Mouse (Mus musculus) myocyte (in vitro differentiated cells): ENCODE data around the gene Ccr9. TPM values are rescaled to one million over a fixed set of nuclear protein-coding genes. Genes with fewer than 3 reads are reported as not detected.
"Not testable (repeated sequence)": the region's sequence is repeated elsewhere in the genome, so short reads cannot be mapped to it uniquely, and the experiment has no call there.

Source experiments
- H3K27me3 ChIP-seq: one replicate; pipeline ENCODE4 v1.6.1; 2011; ENCODE audit not compliant: control insufficient read depth, insufficient read depth, insufficient read length
- H3K36me3 ChIP-seq: one replicate; pipeline ENCODE4 v1.6.1; 2011; ENCODE audit not compliant: control insufficient read depth, insufficient read depth
- H3K4me2 ChIP-seq: one replicate; pipeline ENCODE4 v1.6.1; 2011; ENCODE audit warnings: low read depth, control low read depth
- H3K4me3 ChIP-seq: one replicate; pipeline ENCODE4 v1.5.1; 2011; ENCODE audit warnings: mild to moderate bottlenecking, control low read depth, moderate library complexity
- H3K79me2 ChIP-seq: one replicate; pipeline ENCODE4 v1.6.1; 2011; ENCODE audit not compliant: control insufficient read depth, insufficient read depth
- H3ac ChIP-seq: one replicate; pipeline ENCODE4 v1.6.1; 2011; ENCODE audit not compliant: control insufficient read depth, insufficient read length
- CEBPB ChIP-seq: IDR thresholded peaks from 2 replicates; pipeline ENCODE4 v1.6.1; 2011; ENCODE audit warnings: mild to moderate bottlenecking, moderate library complexity; ENCODE audit not compliant: poor library complexity, insufficient read depth, severe bottlenecking
- E2F4 ChIP-seq: IDR thresholded peaks from one replicate; pipeline ENCODE4 v1.6.1; 2011; ENCODE audit warnings: mild to moderate bottlenecking, control low read depth, moderate library complexity; ENCODE audit not compliant: insufficient read depth
- MAX ChIP-seq: IDR thresholded peaks from one replicate; pipeline ENCODE4 v1.6.1; 2011; ENCODE audit warnings: low read depth, mild to moderate bottlenecking, control low read depth
- MYOD1 ChIP-seq, 3 experiments: IDR thresholded peaks; one replicate each; pipeline ENCODE4 v1.6.1; 2011; ENCODE audit warnings: control low read depth in 2 of 3, low read depth in 2 of 3, mild to moderate bottlenecking in 2 of 3, moderate library complexity in 1 of 3; ENCODE audit not compliant: insufficient read length in 2 of 3, control insufficient read depth in 1 of 3
- MYOG ChIP-seq, 3 experiments: IDR thresholded peaks; one replicate each; pipeline ENCODE4 v1.6.1; 2011; ENCODE audit warnings: control low read depth in 2 of 3, low read depth in 2 of 3, mild to moderate bottlenecking in 2 of 3; ENCODE audit not compliant: insufficient read length in 2 of 3, control insufficient read depth in 1 of 3, insufficient read depth in 1 of 3
- POLR2A ChIP-seq: IDR thresholded peaks from one replicate; pipeline ENCODE4 v1.6.1; 2011; ENCODE audit warnings: low read depth, mild to moderate bottlenecking, control low read depth, moderate library complexity; ENCODE audit not compliant: insufficient read length
- POLR2AphosphoS2 ChIP-seq: IDR thresholded peaks from one replicate; pipeline ENCODE4 v1.6.1; 2011; ENCODE audit warnings: low read depth, control low read depth; ENCODE audit not compliant: insufficient read length
- REST ChIP-seq: IDR thresholded peaks from one replicate; pipeline ENCODE4 v1.6.1; 2011; ENCODE audit warnings: mild to moderate bottlenecking, control low read depth, moderate library complexity; ENCODE audit not compliant: insufficient read depth, insufficient read length
- SRF ChIP-seq: IDR thresholded peaks from one replicate; pipeline ENCODE4 v1.6.1; 2011; ENCODE audit warnings: low read depth; ENCODE audit not compliant: control insufficient read depth, insufficient read length
- TCF12 ChIP-seq: IDR thresholded peaks from one replicate; pipeline ENCODE4 v1.6.1; 2011; ENCODE audit warnings: mild to moderate bottlenecking, control low read depth; ENCODE audit not compliant: poor library complexity, insufficient read depth, severe bottlenecking
- TCF3 ChIP-seq: IDR thresholded peaks from one replicate; pipeline ENCODE4 v1.6.1; 2011; ENCODE audit warnings: low read depth, control low read depth; ENCODE audit not compliant: insufficient read length
- USF1 ChIP-seq: IDR thresholded peaks from one replicate; pipeline ENCODE4 v1.6.1; 2011; ENCODE audit warnings: low read depth, mild to moderate bottlenecking, control low read depth, moderate library complexity
- polyA plus RNA-seq: library from polyadenylated mRNA; unstranded; fragments of >200 nt; fragmentation: generic; extraction: Trizol; gene quantifications from one replicate; pipeline ENCODE4 v1.2.1, GENCODE M21; 2012; ENCODE audit warnings: missing spikeins

The Ccr9 gene
- polyA plus RNA-seq, 1 experiment: 0.06 TPM

DNA sequence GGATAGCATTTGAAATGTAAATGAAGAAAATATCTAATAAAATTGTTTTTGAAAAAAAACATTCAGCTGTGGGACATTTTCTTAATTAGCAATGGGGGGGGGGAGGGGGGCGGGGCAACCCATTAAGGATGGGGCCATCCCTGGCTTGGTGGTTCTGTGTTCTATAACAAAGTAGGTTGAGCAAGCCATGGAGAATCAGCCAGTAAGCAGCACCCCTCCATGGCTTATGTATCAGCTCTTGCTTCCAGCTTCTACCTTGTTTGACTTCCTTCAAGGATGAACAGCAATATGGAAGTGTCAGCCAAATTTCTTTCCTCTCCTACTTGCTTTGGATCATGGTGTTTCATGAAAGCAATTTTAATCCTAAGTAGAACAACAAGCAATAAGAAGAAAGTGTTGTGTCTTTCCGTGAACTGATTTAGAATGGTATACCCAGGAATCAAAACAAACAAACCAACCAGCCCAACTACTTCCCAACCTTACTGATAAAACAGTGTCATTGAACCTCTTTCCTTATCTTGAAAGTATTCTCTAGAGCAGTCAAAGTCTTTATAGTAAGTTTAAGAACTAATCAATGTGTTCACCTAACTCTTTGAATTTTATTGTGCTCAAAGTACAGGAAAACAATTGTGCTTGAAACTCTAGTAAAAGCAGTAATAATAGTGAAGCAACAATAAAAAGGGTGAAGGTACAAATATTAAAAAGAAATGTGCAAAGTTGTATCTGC lies 28.3 kb upstream of the Ccr9 start:
- Histone ChIP-seq H3K4me2 (no peak overlapping the region), H3K27me3 (peaks cover 5% of the 10 kb centered on the region), H3K36me3 (no peaks in the 10 kb centered on the region), H3K4me3 (no peak overlapping the region), H3K79me2 (no peaks in the 10 kb centered on the region), H3ac (no peak overlapping the region)
- no peak for TF ChIP-seq TCF12
- no peak for TF ChIP-seq MYOD1 (IDR thresholded peaks at IDR 0.05; ENCODE audit: control insufficient read depth in 1 of 3, insufficient read length in 2 of 3, low read depth in 2 of 3)
- no peak for TF ChIP-seq POLR2A
- no peak for TF ChIP-seq USF1
- no peak for TF ChIP-seq REST
- TF ChIP-seq CEBPB: no peak
- TF ChIP-seq MYOG (IDR thresholded peaks at IDR 0.05; ENCODE audit: control insufficient read depth in 1 of 3, insufficient read depth in 1 of 3, insufficient read length in 2 of 3, low read depth in 2 of 3): no peak
- no peak for TF ChIP-seq E2F4
- TF ChIP-seq POLR2AphosphoS2: no peak
- TF ChIP-seq SRF: no peak
- no peak for TF ChIP-seq MAX
- TF ChIP-seq TCF3: no peak

DNA sequence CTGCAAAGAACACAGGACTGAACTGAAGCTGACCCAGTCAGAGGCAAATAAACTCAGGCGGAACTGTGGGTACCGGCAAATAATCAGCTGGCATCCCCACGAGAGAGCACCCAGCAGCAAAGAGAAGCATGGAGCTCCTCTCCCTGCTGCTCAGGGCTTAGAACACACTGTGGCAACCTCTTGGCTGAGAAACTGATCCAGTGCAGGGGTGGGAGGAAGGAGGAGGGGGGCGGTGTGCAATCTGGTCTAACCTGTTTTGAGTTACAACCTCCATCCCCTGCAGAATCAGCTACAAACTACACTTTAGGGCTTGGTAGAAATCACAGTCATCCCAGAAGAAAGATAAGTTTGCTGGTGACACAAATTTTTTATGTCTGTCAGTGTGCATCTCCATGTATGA lies 26.9 kb upstream of the Ccr9 start:
- H3K4me2 ChIP-seq: no peak overlapping the region
- H3K4me3 ChIP-seq: no peak overlapping the region
- H3ac ChIP-seq: no peak overlapping the region
- TF ChIP-seq POLR2AphosphoS2 (no peak), MYOD1 (IDR thresholded peaks at IDR 0.05; ENCODE audit: control insufficient read depth in 1 of 3, insufficient read length in 2 of 3, low read depth in 2 of 3) (no peak), MAX (no peak), E2F4 (no peak), TCF12 (no peak), POLR2A (no peak), MYOG (IDR thresholded peaks at IDR 0.05; ENCODE audit: control insufficient read depth in 1 of 3, insufficient read depth in 1 of 3, insufficient read length in 2 of 3, low read depth in 2 of 3) (no peak), CEBPB (no peak)
- H3K79me2 ChIP-seq: no peaks in the 10 kb centered on the region
- H3K27me3 ChIP-seq: peaks cover 5% of the 10 kb centered on the region
- H3K36me3 ChIP-seq: no peaks in the 10 kb centered on the region

DNA sequence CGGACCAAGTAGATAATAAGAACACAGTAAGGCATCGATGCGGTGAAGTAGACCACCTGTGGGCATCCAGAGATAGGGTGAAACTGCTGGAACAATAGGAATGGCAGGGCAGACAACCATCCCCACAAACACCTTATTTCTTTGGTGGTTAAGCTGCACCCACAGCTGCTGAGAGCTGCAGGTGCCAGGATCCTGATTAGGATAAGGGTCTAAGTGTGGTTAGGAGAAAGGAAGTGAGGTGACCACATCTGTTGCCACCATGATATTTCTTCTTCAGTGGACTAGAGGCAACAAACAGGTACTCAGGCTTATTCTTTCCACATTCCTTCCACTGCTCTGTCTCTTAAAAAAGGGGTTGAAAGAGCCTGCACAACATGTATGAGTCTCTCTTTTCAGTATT lies 20.8 kb upstream of the Ccr9 start:
- no peak for TF ChIP-seq MAX
- TF ChIP-seq MYOG (IDR thresholded peaks at IDR 0.05; ENCODE audit: control insufficient read depth in 1 of 3, insufficient read depth in 1 of 3, insufficient read length in 2 of 3, low read depth in 2 of 3): no peak
- no peak for TF ChIP-seq POLR2A
- TF ChIP-seq CEBPB: no peak
- no peak for TF ChIP-seq REST
- TF ChIP-seq TCF12: no peak
- no peak for TF ChIP-seq MYOD1 (IDR thresholded peaks at IDR 0.05; ENCODE audit: control insufficient read depth in 1 of 3, insufficient read length in 2 of 3, low read depth in 2 of 3)
- no peak for TF ChIP-seq E2F4
- TF ChIP-seq POLR2AphosphoS2: no peak
- no peak for TF ChIP-seq TCF3
- no peak for TF ChIP-seq SRF
- TF ChIP-seq USF1: no peak
- H3K27me3 ChIP-seq: no peaks in the 10 kb centered on the region
- H3K4me2 ChIP-seq: no peak overlapping the region

DNA sequence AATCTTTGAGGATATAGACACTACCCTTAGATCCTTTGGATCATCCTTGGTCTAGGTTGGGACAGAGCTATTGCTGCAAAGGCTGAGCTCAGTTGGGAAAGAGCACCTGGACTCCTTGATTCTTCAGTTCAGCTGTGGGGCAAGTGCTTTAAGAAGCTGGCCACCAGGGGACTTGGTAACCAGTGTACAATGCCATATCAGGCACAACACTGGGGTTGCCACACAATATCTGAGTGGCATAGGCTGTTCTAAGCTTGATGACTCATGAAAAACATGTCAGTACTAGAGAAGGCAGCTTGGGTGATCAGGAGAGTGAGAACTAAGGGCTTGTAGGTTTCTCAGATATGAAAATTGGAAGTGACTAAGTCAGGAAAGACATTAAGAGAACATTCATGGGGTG lies 19.3 kb upstream of the Ccr9 start:
- Histone ChIP-seq H3K4me2 (no peak overlapping the region), H3K27me3 (no peaks in the 10 kb centered on the region), H3K79me2 (no peaks in the 10 kb centered on the region), H3K36me3 (no peaks in the 10 kb centered on the region), H3K4me3 (no peak overlapping the region), H3ac (no peak overlapping the region)
- TF ChIP-seq POLR2AphosphoS2 (no peak), REST (no peak), TCF12 (no peak), USF1 (no peak)

More for the DNA sequence above, 20.8 kb upstream of the Ccr9 start:
- H3K79me2 ChIP-seq: no peaks in the 10 kb centered on the region
- H3K36me3 ChIP-seq: no peaks in the 10 kb centered on the region
- no peak overlapping the region for H3K4me3 ChIP-seq
- H3ac ChIP-seq: no peak overlapping the region

DNA sequence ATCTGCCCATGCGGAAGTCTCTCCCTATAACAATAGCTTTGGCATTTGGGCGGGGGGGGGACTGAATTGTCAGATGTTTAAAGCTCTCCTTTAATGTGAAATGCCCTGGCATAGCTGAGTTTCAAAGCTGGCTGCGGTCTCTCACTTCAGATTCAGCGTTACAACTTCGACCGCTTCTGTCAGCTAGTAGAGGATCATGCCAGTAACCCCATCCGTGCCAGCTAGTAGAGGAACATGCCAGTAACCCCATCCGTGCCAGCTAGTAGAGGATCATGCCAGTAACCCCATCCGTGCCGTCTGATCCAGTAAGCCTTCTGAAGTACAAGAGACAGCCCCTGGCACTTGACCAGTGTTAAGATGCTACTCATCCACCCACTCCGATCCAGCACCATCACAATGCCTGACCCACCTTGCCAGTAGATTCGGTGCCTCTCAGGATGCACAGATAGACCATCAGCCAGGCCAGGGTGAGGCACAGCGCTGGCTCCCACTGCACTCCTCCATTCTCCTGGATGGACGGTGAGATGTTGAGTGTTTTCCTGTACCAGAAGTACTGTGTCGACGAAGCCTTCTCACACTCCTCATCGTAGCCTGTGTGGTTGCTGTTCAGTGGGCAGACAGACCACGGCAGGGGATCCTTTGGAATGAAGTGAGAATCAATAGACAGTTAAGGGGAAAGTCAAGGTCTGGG lies 18.1 kb upstream of the Ccr9 start:
- H3K79me2 ChIP-seq, H3ac ChIP-seq, H3K4me3 ChIP-seq, H3K36me3 ChIP-seq, H3K27me3 ChIP-seq: not testable (repeated sequence)
- H3K4me2 ChIP-seq: peak overlapping the region; percentile 51
